Mouse (Mus musculus) C2C12 (cell line): ENCODE measurements around the gene Hand2. TPM values are rescaled to one million over a fixed set of nuclear protein-coding genes. Genes with fewer than 3 reads are reported as not detected.

Experiments
- H3K27me3 ChIP-seq: one replicate; pipeline ENCODE4 v1.6.1; 2011; ENCODE audit not compliant: control insufficient read depth, insufficient read depth, insufficient read length
- H3K36me3 ChIP-seq: one replicate; pipeline ENCODE4 v1.6.1; 2011; ENCODE audit not compliant: control insufficient read depth, insufficient read depth
- H3K4me3 ChIP-seq: one replicate; pipeline ENCODE4 v1.5.1; 2011; ENCODE audit warnings: mild to moderate bottlenecking, control low read depth; ENCODE audit not compliant: poor library complexity, insufficient read depth, severe bottlenecking
- H3K79me2 ChIP-seq: one replicate; pipeline ENCODE4 v1.6.1; 2011; ENCODE audit not compliant: control insufficient read depth, insufficient read depth
- H3K79me3 ChIP-seq: one replicate; pipeline ENCODE4 v1.6.1; 2011; ENCODE audit warnings: low read depth, control low read depth
- H3ac ChIP-seq: one replicate; pipeline ENCODE3; 2011; ENCODE audit warnings: low read depth; ENCODE audit not compliant: control insufficient read depth, insufficient read length
- CEBPB ChIP-seq: IDR thresholded peaks from one replicate; pipeline ENCODE4 v1.6.1; 2011; ENCODE audit warnings: low read depth, mild to moderate bottlenecking, control low read depth, moderate library complexity
- CTCF ChIP-seq: IDR thresholded peaks from one replicate; pipeline ENCODE4 v1.5.1; 2011; ENCODE audit not compliant: control insufficient read depth, insufficient read depth, insufficient read length
- FOSL1 ChIP-seq: IDR thresholded peaks from one replicate; pipeline ENCODE4 v1.8.0; 2011; ENCODE audit warnings: mild to moderate bottlenecking, low read length; ENCODE audit not compliant: poor library complexity, insufficient read depth, severe bottlenecking
- MAX ChIP-seq: IDR thresholded peaks from one replicate; pipeline ENCODE4 v1.6.1; 2011; ENCODE audit warnings: mild to moderate bottlenecking, control low read depth
- MYOD1 ChIP-seq: IDR thresholded peaks from one replicate; pipeline ENCODE4 v1.6.1; 2011; ENCODE audit warnings: low read depth; ENCODE audit not compliant: control insufficient read depth, insufficient read length
- MYOG ChIP-seq: IDR thresholded peaks from one replicate; pipeline ENCODE4 v1.6.1; 2011; ENCODE audit not compliant: control insufficient read depth, insufficient read length; ENCODE audit errors: extremely low read depth
- USF1 ChIP-seq: IDR thresholded peaks from one replicate; pipeline ENCODE4 v1.6.1; 2011; ENCODE audit warnings: low read depth, mild to moderate bottlenecking, control low read depth, moderate library complexity
- polyA plus RNA-seq: library from polyadenylated mRNA; unstranded; fragments of >200 nt; fragmentation: generic; extraction: Trizol; gene quantifications from one replicate; pipeline ENCODE4 v1.2.1, GENCODE M21; 2012; ENCODE audit warnings: missing spikeins

The Hand2 gene
- polyA plus RNA-seq, 1 experiment, result not detected

- H3K27me3 ChIP-seq, result peaks cover 19% of the 10 kb centered on the region
- no peaks in the 10 kb centered on the region for H3K79me3 ChIP-seq
- no peak overlapping the region for H3ac ChIP-seq
- no peak overlapping the region for H3K4me3 ChIP-seq
- no peaks in the 10 kb centered on the region for H3K79me2 ChIP-seq
- H3K36me3 ChIP-seq, result no peaks in the 10 kb centered on the region
- no peak for TF ChIP-seq MYOD1
- no peak for TF ChIP-seq MYOG
- TF ChIP-seq FOSL1, result no peak
- no peak for TF ChIP-seq MAX
- no peak for TF ChIP-seq CEBPB
- no peak for TF ChIP-seq USF1
These were observed 10.8 kb upstream of the Hand2 start for GRCm38 (mm10) chr8:57309844-57310485.

- Histone ChIP-seq H3K27me3 (peaks cover 22% of the 10 kb centered on the region), H3K36me3 (no peaks in the 10 kb centered on the region), H3K79me2 (no peaks in the 10 kb centered on the region), H3ac (no peak overlapping the region), H3K79me3 (no peaks in the 10 kb centered on the region), H3K4me3 (no peak overlapping the region)
- TF ChIP-seq CTCF (no peak), FOSL1 (no peak)
These were observed 8.5 kb upstream of the Hand2 start for GRCm38 (mm10) chr8:57312031-57312981.

DNA sequence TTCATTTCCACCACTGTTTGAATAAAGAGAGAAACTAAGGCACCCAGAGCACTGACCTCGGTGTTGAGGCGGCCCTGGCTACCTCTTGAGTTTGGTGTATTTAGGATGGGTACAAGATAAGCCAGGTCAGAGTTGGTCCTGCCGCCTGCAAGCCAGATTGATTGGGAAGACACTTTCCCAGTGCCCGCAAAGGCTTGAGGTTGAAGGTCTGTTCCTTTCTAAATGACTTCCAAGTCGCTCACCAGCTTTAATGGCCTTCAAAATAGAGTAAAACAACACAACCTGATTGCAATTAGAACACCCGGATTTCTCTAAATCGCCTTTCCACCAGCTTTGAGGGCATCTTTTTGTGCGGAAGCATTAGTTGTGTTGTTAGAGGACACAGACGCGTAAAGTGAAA, 7.2 kb upstream of the Hand2 start:
- Histone ChIP-seq H3K79me2 (no peaks in the 10 kb centered on the region), H3ac (no peak overlapping the region), H3K27me3 (peaks cover 28% of the 10 kb centered on the region), H3K36me3 (no peaks in the 10 kb centered on the region), H3K4me3 (no peak overlapping the region), H3K79me3 (no peaks in the 10 kb centered on the region)
- TF ChIP-seq FOSL1, result no peak

- H3K36me3 ChIP-seq, result no peaks in the 10 kb centered on the region
- H3K79me2 ChIP-seq, result no peaks in the 10 kb centered on the region
- no peaks in the 10 kb centered on the region for H3K79me3 ChIP-seq
- no peak overlapping the region for H3ac ChIP-seq
- TF ChIP-seq MAX (no peak), USF1 (no peak), CTCF (no peak), MYOD1 (no peak), FOSL1 (no peak), MYOG (no peak), CEBPB (no peak)
- no peak overlapping the region for H3K4me3 ChIP-seq
- peaks cover 30% of the 10 kb centered on the region for H3K27me3 ChIP-seq
These were observed 6.6 kb upstream of the Hand2 start for GRCm38 (mm10) chr8:57314216-57314615.

DNA sequence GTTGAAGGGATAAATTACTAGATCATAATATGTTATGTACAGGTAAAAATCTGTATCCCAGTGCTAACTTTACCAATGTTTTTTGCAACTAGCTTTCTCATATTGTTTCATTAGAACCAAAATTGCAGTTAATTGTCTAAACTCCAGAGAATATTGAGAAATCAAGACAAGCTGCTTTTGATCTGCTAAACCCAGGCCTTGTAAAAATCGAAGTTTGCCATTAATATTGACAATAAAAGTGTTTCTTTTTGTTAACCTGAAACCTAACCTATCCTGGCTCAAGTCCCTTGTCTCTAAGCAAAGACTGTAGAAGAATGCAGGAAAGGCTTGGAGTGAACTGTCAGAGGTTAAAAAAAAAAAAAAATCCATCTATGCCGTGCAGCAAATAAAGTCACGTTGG, 5.3 kb upstream of the Hand2 start:
- Histone ChIP-seq H3K36me3 (no peaks in the 10 kb centered on the region), H3K79me2 (no peaks in the 10 kb centered on the region), H3K27me3 (peaks cover 42% of the 10 kb centered on the region), H3K4me3 (no peak overlapping the region), H3K79me3 (no peaks in the 10 kb centered on the region), H3ac (no peak overlapping the region)
- TF ChIP-seq FOSL1 (no peak), MAX (no peak), USF1 (no peak)

DNA sequence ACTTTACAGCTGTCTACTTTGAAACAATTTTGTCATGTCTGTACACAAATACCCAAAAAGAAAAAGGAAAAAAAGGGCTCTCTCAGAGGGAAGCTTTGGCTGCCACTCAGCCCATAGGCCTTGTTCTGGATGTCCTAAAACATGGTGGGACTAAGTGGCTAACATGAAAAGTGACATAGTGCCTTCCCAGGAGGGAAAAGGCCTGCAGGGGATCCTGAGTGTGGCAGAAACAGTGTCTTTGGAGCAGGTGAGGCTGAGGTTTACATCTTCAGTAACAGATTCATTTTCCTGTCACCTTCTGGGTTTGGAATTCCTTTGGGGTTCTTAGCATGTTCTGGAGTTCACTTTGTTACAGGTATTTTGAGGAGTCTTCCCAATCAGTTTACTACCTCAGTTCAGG, 3.7 kb upstream of the Hand2 start:
- TF ChIP-seq FOSL1 (no peak), MAX (no peak), CTCF (no peak), CEBPB (no peak), MYOD1 (no peak), MYOG (no peak), USF1 (no peak)
- no peak overlapping the region for H3ac ChIP-seq
- H3K4me3 ChIP-seq, result no peak overlapping the region
- H3K79me2 ChIP-seq, result no peaks in the 10 kb centered on the region
- H3K79me3 ChIP-seq, result no peaks in the 10 kb centered on the region
- H3K36me3 ChIP-seq, result no peaks in the 10 kb centered on the region
- H3K27me3 ChIP-seq, result peaks cover 50% of the 10 kb centered on the region
